Mouse (Mus musculus) left cerebral cortex, adult 8-10 months (tissue): ENCODE data around the gene Olfr1495. TPM values are rescaled to one million over a fixed set of nuclear protein-coding genes. Genes with fewer than 3 reads are reported as not detected.
"Not testable (repeated sequence)": the region's sequence is repeated elsewhere in the genome, so short reads cannot be mapped to it uniquely, and the experiment has no call there.

ENCODE experiments used
- DNase-seq, 2 experiments: peaks; one replicate each; pipeline ENCODE4 v3.0.0; 2022; ENCODE audit warnings: low spot score in 2 of 2
- total RNA-seq, 4 experiments: library from RNA; stranded (reverse); gene quantifications; 2 replicates each; pipeline ENCODE4 v1.2.4; 2022

Gene Olfr1495
- total RNA-seq: not detected

DNA sequence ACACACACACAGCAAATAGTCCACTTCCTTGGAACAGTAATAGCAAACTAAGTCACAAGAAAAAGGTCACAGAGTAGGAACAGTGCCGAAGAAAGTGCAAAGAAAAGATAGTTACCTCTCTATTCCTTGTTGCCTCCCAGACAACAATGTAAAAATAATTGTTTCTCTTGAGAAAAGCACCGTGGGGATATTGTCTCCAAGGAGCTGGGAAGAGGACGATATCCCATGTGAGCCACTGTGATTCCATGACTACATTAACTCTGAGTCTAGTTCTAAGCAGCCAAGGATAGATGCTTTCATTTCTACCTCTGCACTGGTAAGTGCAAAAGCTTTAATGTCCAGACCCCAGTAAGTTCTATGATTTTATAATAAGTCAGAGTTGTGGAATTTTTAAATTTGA, at the start of gene Olfr1495:
TSS of gene Olfr1495 (plus strand) at position 301 of the 400 bp plus-strand sequence.
- no peak for DNase-seq

DNA sequence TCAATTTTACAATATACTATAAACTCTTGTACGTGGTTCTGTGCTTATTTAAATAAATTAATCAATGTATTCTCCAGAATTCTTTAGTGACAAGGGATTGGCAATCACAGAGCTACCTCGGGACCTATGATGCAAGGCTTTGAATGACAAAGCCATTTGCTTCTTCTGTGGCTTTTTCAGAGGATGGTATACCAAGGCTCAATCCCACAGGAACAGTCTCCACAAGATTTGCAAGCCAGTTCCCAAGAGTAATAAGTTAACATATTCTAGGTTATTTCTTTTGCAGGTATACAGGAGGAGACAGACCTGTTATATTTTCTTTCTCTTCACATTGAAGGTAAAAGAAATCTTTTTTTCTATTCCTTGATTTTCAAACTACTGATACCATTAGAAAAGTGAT, 41.4 kb upstream of the Olfr1495 start, which contains the start of gene Olfr1493-ps1:
TSS of gene Olfr1493-ps1 (plus strand) at position 301 of the 400 bp plus-strand sequence.
- no peak for DNase-seq

GRCm38 (mm10) chr19:13739428-13739827, 25.0 kb upstream of the Olfr1495 start, which contains the start of gene Olfr1494:
TSS of gene Olfr1494 (plus strand) at chr19:13739728.
- DNase-seq: no peak

DNA sequence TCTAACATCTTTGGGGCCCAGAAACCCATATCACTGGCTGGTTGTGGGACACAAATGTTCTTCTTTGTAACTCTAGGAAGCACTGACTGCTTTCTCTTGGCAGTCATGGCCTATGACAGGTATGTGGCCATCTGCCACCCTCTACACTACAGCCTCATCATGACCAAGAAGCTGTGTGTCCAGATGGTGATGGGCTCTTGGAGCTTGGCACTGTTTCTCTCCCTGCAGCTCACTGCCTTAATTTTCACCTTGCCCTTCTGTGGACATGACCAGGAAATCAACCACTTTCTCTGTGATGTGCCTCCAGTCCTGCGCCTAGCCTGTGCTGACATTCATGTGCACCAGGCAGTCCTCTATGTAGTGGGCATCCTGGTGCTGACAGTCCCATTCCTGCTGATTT, 15.0 kb upstream of the Olfr1495 start:
- no peak for DNase-seq

DNA sequence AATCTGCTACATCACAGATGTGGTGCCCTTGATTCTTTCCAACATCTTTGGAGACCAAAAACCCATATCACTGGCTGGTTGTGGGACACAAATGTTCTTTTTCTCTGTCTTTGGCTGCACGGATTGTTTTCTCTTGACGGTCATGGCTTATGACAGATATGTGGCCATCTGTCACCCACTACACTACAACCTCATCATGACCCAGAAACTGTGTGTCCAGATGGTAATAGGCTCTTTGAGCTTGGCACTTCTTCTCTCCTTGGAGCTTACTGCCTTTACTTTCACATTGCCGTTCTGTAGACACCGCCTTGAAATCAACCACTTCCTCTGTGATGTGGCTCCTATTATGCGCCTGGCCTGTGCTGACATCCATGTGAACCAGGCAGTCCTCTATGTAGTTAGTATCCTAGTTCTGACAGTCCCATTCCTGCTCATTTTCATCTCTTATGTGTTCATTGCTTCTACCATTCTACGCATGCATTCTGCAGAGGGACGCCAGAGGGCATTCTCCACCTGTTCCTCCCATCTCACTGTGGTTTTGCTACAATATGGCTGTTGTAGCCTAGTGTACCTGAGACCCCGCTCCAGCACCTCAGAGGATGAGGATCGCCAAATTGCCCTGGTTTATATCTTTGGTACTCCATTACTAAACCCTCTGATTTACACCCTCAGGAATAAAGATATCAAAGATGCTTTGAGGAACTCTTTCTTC, 4.3 kb downstream of the Olfr1495 start:
- DNase-seq: no peak

DNA sequence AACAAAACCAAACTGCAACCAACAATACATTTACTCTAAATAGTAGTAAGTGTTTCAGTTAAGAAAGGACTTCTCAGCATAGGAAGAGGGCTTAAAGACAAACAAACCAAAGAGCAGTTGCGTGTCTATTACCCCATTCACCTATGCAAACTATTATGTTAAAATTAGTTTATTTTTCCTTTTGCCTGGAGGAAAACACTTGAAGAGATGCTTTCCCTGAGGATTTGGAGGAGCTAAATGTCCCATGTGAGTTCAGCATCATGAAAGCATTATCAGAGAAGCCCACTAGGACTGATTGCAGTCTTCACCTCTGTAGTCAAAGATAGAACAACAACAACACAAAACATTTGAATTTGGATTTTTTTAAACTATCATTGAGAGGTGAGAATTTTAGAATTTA, 13.2 kb downstream of the Olfr1495 start, which contains the start of gene Olfr1496:
TSS of gene Olfr1496 (plus strand) at position 301 of the 400 bp plus-strand sequence.
- DNase-seq: no peak

- DNase-seq: no peak
These were observed 33.7 kb downstream of the Olfr1495 start, which contains the start of gene Olfr1497 for GRCm38 (mm10) chr19:13798102-13798501. TSS of gene Olfr1497 (minus strand) at chr19:13798202.

- DNase-seq: not testable (repeated sequence)
These were observed 41.1 kb downstream of the Olfr1495 start for GRCm38 (mm10) chr19:13805486-13805885.

GRCm38 (mm10) chr19:13812823-13813222, 48.4 kb downstream of the Olfr1495 start:
- no peak for DNase-seq

DNA sequence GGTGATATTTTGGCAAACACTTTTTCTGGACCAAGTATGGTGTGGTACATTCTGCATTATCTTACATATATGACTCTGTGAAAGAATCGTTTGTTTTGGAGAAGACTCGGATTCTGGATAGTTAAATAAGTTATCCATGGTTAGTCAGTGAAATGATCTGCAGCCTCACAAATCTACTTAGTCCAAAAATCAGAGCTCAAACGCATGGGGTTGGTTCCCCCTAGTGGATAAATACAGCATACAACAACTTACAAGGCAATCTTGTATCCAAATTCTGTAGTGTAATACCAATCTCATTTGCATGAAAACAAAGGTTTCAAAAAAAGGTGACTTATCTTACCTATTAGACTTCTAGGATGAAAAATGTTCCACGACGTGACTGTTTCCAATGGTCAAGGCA, 54.4 kb downstream of the Olfr1495 start:
- no peak for DNase-seq

GRCm38 (mm10) chr19:13819347-13819746, 54.9 kb downstream of the Olfr1495 start, which contains the start of gene Olfr1499:
TSS of gene Olfr1499 (minus strand) at chr19:13819447.
- no peak for DNase-seq

Other genes with a start within 250 kb of the Olfr1495 start
- gene Olfr1480, start 236.7 kb upstream of the Olfr1495 start, total RNA-seq: not detected
- gene Olfr1484, start 181.1 kb upstream of the Olfr1495 start, total RNA-seq: not detected
- not detected for gene Olfr1487, start 147.2 kb upstream of the Olfr1495 start, total RNA-seq
- gene Olfr1489, start 133.0 kb upstream of the Olfr1495 start, total RNA-seq: not detected
- not detected for gene Olfr1490, start 113.5 kb upstream of the Olfr1495 start, total RNA-seq
- not detected for gene Olfr1491, start 67.3 kb upstream of the Olfr1495 start, total RNA-seq
- not detected for gene Olfr1493-ps1, start 41.3 kb upstream of the Olfr1495 start, total RNA-seq
- not detected for gene Olfr1494, start 24.9 kb upstream of the Olfr1495 start, total RNA-seq
- gene Olfr1496, start 13.3 kb downstream of the Olfr1495 start, total RNA-seq: not detected
- not detected for gene Olfr1497, start 33.6 kb downstream of the Olfr1495 start, total RNA-seq
- gene Olfr1499, start 54.8 kb downstream of the Olfr1495 start, total RNA-seq: not detected
- gene Olfr1500, start 65.9 kb downstream of the Olfr1495 start, total RNA-seq: not detected
- gene Olfr1501, start 86.1 kb downstream of the Olfr1495 start, total RNA-seq: not detected
- not detected for gene Olfr1502, start 97.2 kb downstream of the Olfr1495 start, total RNA-seq
- gene Olfr1504, start 133.3 kb downstream of the Olfr1495 start, total RNA-seq: not detected
- not detected for gene Olfr1505, start 148.9 kb downstream of the Olfr1495 start, total RNA-seq